Mouse (Mus musculus) hindbrain, embryonic 16.5 days (tissue): ENCODE data around the gene Nol7. TPM values are rescaled to one million over a fixed set of nuclear protein-coding genes. Genes with fewer than 3 reads are reported as not detected.

Experiments used
- ATAC-seq: fragments of 200-750 bp; cut with Nextera tagmentation; 2 replicates; pipeline ENCODE4 v1.8.0; 2017; ENCODE audit warnings: moderate TSS enrichment, moderate library complexity
- H3K27ac ChIP-seq: fragments of 300-500 bp; sonication (generic); 2 replicates; pipeline ENCODE4 v1.5.1; 2014; ENCODE audit warnings: low read depth, mild to moderate bottlenecking, control low read depth, low read length, moderate library complexity
- H3K27me3 ChIP-seq: fragments of 300-500 bp; sonication (generic); replicated peaks from 2 replicates; pipeline ENCODE4 v1.6.1; 2014; ENCODE audit warnings: low read length; ENCODE audit not compliant: control insufficient read depth, insufficient read depth
- H3K36me3 ChIP-seq: fragments of 300-500 bp; sonication (generic); 2 replicates; pipeline ENCODE4 v1.6.1; 2014; ENCODE audit warnings: mild to moderate bottlenecking, low read length, moderate library complexity, mixed read lengths; ENCODE audit not compliant: control insufficient read depth, insufficient read depth
- H3K4me1 ChIP-seq: fragments of 300-500 bp; sonication (generic); 2 replicates; pipeline ENCODE4 v1.6.1; 2014; ENCODE audit warnings: low read depth, low read length; ENCODE audit not compliant: control insufficient read depth, insufficient read depth
- H3K4me2 ChIP-seq: fragments of 300-500 bp; sonication (generic); 2 replicates; pipeline ENCODE4 v1.6.1; 2014; ENCODE audit warnings: mild to moderate bottlenecking, low read length, control low read depth, moderate library complexity
- H3K4me3 ChIP-seq: fragments of 300-500 bp; sonication (generic); 2 replicates; pipeline ENCODE4 v1.5.1; 2014; ENCODE audit warnings: mild to moderate bottlenecking, low read length, control low read depth, moderate library complexity
- H3K9ac ChIP-seq: fragments of 300-500 bp; sonication (generic); 2 replicates; pipeline ENCODE4 v1.6.1; 2014; ENCODE audit warnings: low read depth, mild to moderate bottlenecking, control low read depth, low read length, moderate library complexity
- H3K9me3 ChIP-seq: fragments of 300-500 bp; sonication (generic); 2 replicates; pipeline ENCODE4 v1.6.1; 2014; ENCODE audit warnings: mild to moderate bottlenecking, low read length, moderate library complexity; ENCODE audit not compliant: control insufficient read depth
- WGBS: fragments of 180-500 bp; shearing (Covaris S2); extraction: QIAGEN DNeasy Blood & Tissue Kit; methylation state at CpG from one replicate; pipeline ENCODE4 v1.1.7; 2014; 5-methylcytosine and 5-hydroxymethylcytosine counted together
- polyA plus RNA-seq: library from polyadenylated mRNA; unstranded; fragments of >200 nt; fragmentation: Nextera tagmentation; extraction: Ambion mirVana; gene quantifications from 2 replicates; pipeline ENCODE4 v1.2.1, GENCODE M21; 2015

Nol7 gene
- 140 and 144 TPM in 2 replicates for polyA plus RNA-seq

GRCm38 (mm10) chr13:43398297-43399080, at the start of gene Nol7:
Gene Nol7, plus strand, starts transcription at chr13:43398390.
- Histone ChIP-seq H3K9ac (peak within 1 kb of the TSS; percentile 98), H3K36me3 (peaks cover 11% of the 10 kb centered on the region), H3K4me2 (peak within 1 kb of the TSS; percentile 86), H3K4me1 (peaks cover 8% of the 10 kb centered on the region), H3K27me3 (no peaks in the 10 kb centered on the region), H3K4me3 (peak within 1 kb of the TSS; percentile 84), H3K27ac (peak within 1 kb of the TSS; percentile 98), H3K9me3 (no peaks in the 10 kb centered on the region)
- 1% methylated on average over 70 of the region's 72 CpGs for WGBS
- ATAC-seq, result peak; percentile 95

- WGBS, result 80% methylated on average over 8 of the region's 8 CpGs
- no peaks in the 10 kb centered on the region for H3K27me3 ChIP-seq
- no peaks in the 10 kb centered on the region for H3K4me1 ChIP-seq
- H3K9ac ChIP-seq, result no peak overlapping the region
- no peak overlapping the region for H3K27ac ChIP-seq
- no peak for ATAC-seq
- no peaks in the 10 kb centered on the region for H3K9me3 ChIP-seq
- H3K4me3 ChIP-seq, result no peak overlapping the region
- H3K4me2 ChIP-seq, result no peak overlapping the region
- H3K36me3 ChIP-seq, result no peaks in the 10 kb centered on the region
These were observed 48.8 kb upstream of the Nol7 start for GRCm38 (mm10) chr13:43349376-43349775.

- ATAC-seq, result no peak
- no peaks in the 10 kb centered on the region for H3K4me1 ChIP-seq
- H3K4me2 ChIP-seq, result no peak overlapping the region
- H3K9me3 ChIP-seq, result no peaks in the 10 kb centered on the region
- no peak overlapping the region for H3K27ac ChIP-seq
- H3K4me3 ChIP-seq, result no peak overlapping the region
- WGBS, result 80% methylated on average over 9 of the region's 9 CpGs
- H3K36me3 ChIP-seq, result no peaks in the 10 kb centered on the region
- H3K27me3 ChIP-seq, result no peaks in the 10 kb centered on the region
- no peak overlapping the region for H3K9ac ChIP-seq
These were observed 47.6 kb upstream of the Nol7 start for GRCm38 (mm10) chr13:43350489-43351169.

GRCm38 (mm10) chr13:43353356-43353755, 44.8 kb upstream of the Nol7 start:
- no peak for ATAC-seq
- Histone ChIP-seq H3K4me3 (no peak overlapping the region), H3K27ac (no peak overlapping the region), H3K36me3 (no peaks in the 10 kb centered on the region), H3K9me3 (no peaks in the 10 kb centered on the region), H3K27me3 (no peaks in the 10 kb centered on the region), H3K4me2 (no peak overlapping the region), H3K9ac (no peak overlapping the region), H3K4me1 (no peaks in the 10 kb centered on the region)
- WGBS, result 55% methylated on average over 4 of the region's 4 CpGs

- no peak for ATAC-seq
- Histone ChIP-seq H3K27ac (no peak overlapping the region), H3K27me3 (no peaks in the 10 kb centered on the region), H3K4me3 (no peak overlapping the region), H3K4me1 (no peaks in the 10 kb centered on the region), H3K4me2 (no peak overlapping the region), H3K9me3 (no peaks in the 10 kb centered on the region), H3K9ac (no peak overlapping the region), H3K36me3 (no peaks in the 10 kb centered on the region)
- 75% methylated on average over 12 of the region's 12 CpGs for WGBS
These were observed 43.8 kb upstream of the Nol7 start for GRCm38 (mm10) chr13:43354362-43354761.

GRCm38 (mm10) chr13:43356346-43357125, 41.7 kb upstream of the Nol7 start:
- no peaks in the 10 kb centered on the region for H3K27me3 ChIP-seq
- no peak overlapping the region for H3K4me3 ChIP-seq
- no peak overlapping the region for H3K4me2 ChIP-seq
- WGBS, result 88% methylated on average over 14 of the region's 14 CpGs
- no peak overlapping the region for H3K9ac ChIP-seq
- no peak for ATAC-seq
- no peaks in the 10 kb centered on the region for H3K4me1 ChIP-seq
- no peaks in the 10 kb centered on the region for H3K9me3 ChIP-seq
- no peak overlapping the region for H3K27ac ChIP-seq
- no peaks in the 10 kb centered on the region for H3K36me3 ChIP-seq

GRCm38 (mm10) chr13:43360534-43360933, 37.7 kb upstream of the Nol7 start:
- 72% methylated on average over 6 of the region's 6 CpGs for WGBS
- Histone ChIP-seq H3K27ac (no peak overlapping the region), H3K9me3 (no peaks in the 10 kb centered on the region), H3K36me3 (no peaks in the 10 kb centered on the region), H3K4me3 (no peak overlapping the region), H3K9ac (no peak overlapping the region), H3K4me2 (no peak overlapping the region), H3K4me1 (no peaks in the 10 kb centered on the region), H3K27me3 (no peaks in the 10 kb centered on the region)
- no peak for ATAC-seq

GRCm38 (mm10) chr13:43362353-43362752, 35.8 kb upstream of the Nol7 start:
- no peak for ATAC-seq
- WGBS, result 74% methylated on average over 9 of the region's 9 CpGs

More at GRCm38 (mm10) chr13:43362353-43362752, 35.8 kb upstream of the Nol7 start:
- H3K4me2 ChIP-seq, result no peak overlapping the region
- H3K9ac ChIP-seq, result no peak overlapping the region
- no peaks in the 10 kb centered on the region for H3K27me3 ChIP-seq
- peaks cover 5% of the 10 kb centered on the region; the same call in 1 of the 2 replicates for H3K4me1 ChIP-seq
- H3K9me3 ChIP-seq, result no peaks in the 10 kb centered on the region
- no peak overlapping the region for H3K27ac ChIP-seq
- no peak overlapping the region for H3K4me3 ChIP-seq
- no peaks in the 10 kb centered on the region for H3K36me3 ChIP-seq
